Mouse (Mus musculus) hindbrain, embryonic 10.5 days (tissue): Measurements from ENCODE around the gene Ppm1l. TPM values are rescaled to one million over a fixed set of nuclear protein-coding genes. Genes with fewer than 3 reads are reported as not detected.
A peak's percentile ranks its signal among the peaks of the same experiment; 100 is the strongest.

Experiments used
- DNase-seq: peaks from one replicate; pipeline ENCODE4 v3.0.0-alpha.2; 2017; ENCODE audit warnings: low spot score
- H3K27ac ChIP-seq: fragments of 300-500 bp; sonication (generic); 2 replicates; pipeline ENCODE4 v1.5.1; 2016; ENCODE audit warnings: mild to moderate bottlenecking, moderate library complexity
- H3K27me3 ChIP-seq: fragments of 300-500 bp; sonication (generic); 2 replicates; pipeline ENCODE4 v1.6.1; 2016; ENCODE audit warnings: mild to moderate bottlenecking; ENCODE audit not compliant: poor library complexity, insufficient read depth, severe bottlenecking
- H3K36me3 ChIP-seq: fragments of 300-500 bp; sonication (generic); 2 replicates; pipeline ENCODE4 v1.6.1; 2016; ENCODE audit warnings: mild to moderate bottlenecking, moderate library complexity
- H3K4me1 ChIP-seq: fragments of 300-500 bp; sonication (generic); replicated peaks from 2 replicates; pipeline ENCODE4 v1.6.1; 2016; ENCODE audit warnings: mild to moderate bottlenecking
- H3K4me3 ChIP-seq: fragments of 300-500 bp; sonication (generic); 2 replicates; pipeline ENCODE4 v1.5.1; 2016; ENCODE audit warnings: mild to moderate bottlenecking, moderate library complexity
- H3K9me3 ChIP-seq: fragments of 300-500 bp; sonication (generic); 2 replicates; pipeline ENCODE4 v1.6.1; 2016; ENCODE audit warnings: mild to moderate bottlenecking, moderate library complexity
- WGBS: fragments of 180-500 bp; shearing (Covaris S2); methylation state at CpG from one replicate; pipeline ENCODE4 v1.1.7; 2016; 5-methylcytosine and 5-hydroxymethylcytosine counted together
- polyA plus RNA-seq: library from polyadenylated mRNA; unstranded; fragments of >200 nt; fragmentation: Nextera tagmentation; extraction: Ambion mirVana; gene quantifications from 2 replicates; pipeline ENCODE4 v1.2.1, GENCODE M21; 2016

Gene Ppm1l
- polyA plus RNA-seq, 1 experiment from 2014 or later: 17.3 TPM

DNA sequence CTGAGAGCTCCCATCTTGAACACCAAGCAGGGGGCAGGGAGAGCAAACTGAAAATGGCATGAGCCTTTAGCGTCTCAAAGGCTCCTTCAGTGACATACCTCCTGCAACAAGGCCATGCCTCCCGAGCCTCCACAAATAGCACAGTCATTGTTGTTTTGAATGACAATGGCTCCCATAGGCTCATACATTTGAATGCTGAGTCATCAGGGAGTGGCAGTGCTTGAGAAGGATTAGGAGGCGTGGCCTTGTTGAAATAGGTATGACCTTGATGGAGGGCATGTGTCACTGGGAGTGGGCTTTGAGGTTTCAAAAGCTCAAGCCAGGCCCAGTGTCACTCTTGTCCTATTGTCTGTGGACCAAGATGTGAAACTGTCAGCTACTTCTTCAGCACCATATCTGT is 205.6 kb downstream of the Ppm1l start:
- no peak overlapping the region for H3K27ac ChIP-seq
- H3K4me3 ChIP-seq: no peak overlapping the region
- peaks cover 13% of the 10 kb centered on the region for H3K4me1 ChIP-seq

DNA sequence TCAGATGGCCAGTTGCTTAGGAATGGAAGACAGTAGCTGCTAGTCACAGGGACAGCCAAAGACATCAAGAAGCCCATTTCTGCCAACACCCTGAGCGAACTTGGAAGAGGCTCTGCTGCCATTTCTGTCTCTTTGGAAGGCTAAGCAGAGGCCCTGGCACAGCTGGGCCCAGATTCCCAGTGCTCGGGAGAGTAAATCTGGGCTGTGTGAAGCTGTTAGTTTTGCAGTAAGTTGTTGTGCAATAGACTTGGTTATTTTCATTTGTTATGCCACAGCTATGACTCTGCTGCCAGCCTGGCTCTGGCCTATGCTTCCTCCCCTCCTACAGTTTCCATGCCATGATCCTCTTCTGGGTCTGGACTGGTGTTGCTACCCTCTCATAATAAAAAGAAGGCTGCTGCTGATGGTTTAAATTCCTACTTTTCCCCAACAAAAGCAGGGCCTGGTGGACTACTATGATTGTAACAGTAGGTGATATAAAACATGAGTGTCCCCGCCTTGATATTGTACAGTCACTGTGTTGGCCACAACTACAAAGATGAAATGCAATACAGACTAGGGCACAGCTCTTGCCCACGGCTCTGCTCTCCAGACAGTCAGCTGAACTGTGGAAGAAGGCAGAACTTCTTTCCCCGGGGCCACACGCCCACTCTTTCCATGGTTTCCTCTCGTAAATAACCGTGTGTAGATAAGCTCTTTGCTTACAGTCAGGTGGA is 207.9 kb downstream of the Ppm1l start:
- Histone ChIP-seq H3K4me1 (peaks cover 13% of the 10 kb centered on the region), H3K27ac (no peak overlapping the region), H3K27me3 (no peaks in the 10 kb centered on the region), H3K36me3 (peaks cover 4% of the 10 kb centered on the region; the same call in 1 of the 2 replicates), H3K9me3 (peaks cover 5% of the 10 kb centered on the region; the same call in 1 of the 2 replicates), H3K4me3 (no peak overlapping the region)
- no peak for DNase-seq
- WGBS: 86% methylated on average over 8 of the region's 8 CpGs

More for the DNA sequence above, 205.6 kb downstream of the Ppm1l start:
- H3K9me3 ChIP-seq: peaks cover 5% of the 10 kb centered on the region; the same call in 1 of the 2 replicates
- DNase-seq: no peak
- 90% methylated on average over 3 of the region's 3 CpGs for WGBS
- no peaks in the 10 kb centered on the region for H3K27me3 ChIP-seq
- H3K36me3 ChIP-seq: peaks cover 4% of the 10 kb centered on the region; the same call in 1 of the 2 replicates

DNA sequence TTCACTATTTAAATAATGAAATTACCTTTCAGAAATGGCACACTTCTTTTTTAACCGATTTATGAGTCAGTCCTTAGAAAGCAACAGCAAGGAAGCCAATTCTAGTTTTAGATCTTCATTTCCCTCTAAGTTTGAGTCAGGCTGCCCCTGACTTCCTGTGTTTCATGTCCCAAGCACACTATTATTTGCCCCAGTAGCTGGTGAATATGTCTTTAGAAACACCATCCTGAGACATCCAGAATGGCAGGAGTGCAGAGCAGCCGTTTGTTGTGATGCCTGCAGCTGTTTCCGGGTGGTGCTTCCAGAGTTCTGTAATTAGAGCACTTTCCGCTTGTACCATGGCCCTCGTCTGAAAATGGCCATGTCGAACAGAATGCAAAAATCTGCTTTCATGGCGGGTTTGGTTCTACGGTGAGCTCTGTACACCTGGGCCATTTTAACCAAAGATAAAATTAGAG is 208.4 kb downstream of the Ppm1l start:
- Histone ChIP-seq H3K27ac (no peak overlapping the region), H3K4me3 (no peak overlapping the region), H3K27me3 (no peaks in the 10 kb centered on the region), H3K4me1 (peaks cover 7% of the 10 kb centered on the region), H3K9me3 (peaks cover 5% of the 10 kb centered on the region; the same call in 1 of the 2 replicates), H3K36me3 (peaks cover 4% of the 10 kb centered on the region; the same call in 1 of the 2 replicates)
- WGBS: 81% methylated on average over 8 of the region's 8 CpGs
- no peak for DNase-seq

DNA sequence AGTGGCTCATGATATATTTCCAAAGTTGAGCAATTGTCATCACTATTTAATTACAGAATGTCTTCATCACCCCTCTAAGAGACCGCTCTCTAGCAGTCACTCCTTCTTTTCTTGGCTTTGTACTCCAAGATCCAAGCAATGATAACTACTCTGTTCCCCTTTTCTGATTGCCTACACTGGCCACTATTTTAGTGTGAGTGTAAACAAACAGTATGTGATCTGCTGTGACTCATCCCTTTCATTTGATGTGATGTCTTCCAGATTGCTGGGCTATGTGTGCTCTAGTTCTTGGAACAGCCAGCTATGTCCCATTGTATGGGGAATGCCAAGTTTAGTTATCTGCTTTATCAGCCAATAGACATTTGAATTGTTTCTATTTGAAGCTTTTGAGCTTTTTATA is 210.7 kb downstream of the Ppm1l start:
- H3K27me3 ChIP-seq: no peaks in the 10 kb centered on the region
- H3K27ac ChIP-seq: no peak overlapping the region
- no peaks in the 10 kb centered on the region; the same call in 1 of the 2 replicates for H3K4me1 ChIP-seq
- DNase-seq: no peak
- H3K4me3 ChIP-seq: no peak overlapping the region
- WGBS: 96% methylated on average over 1 of the region's 1 CpGs
- H3K36me3 ChIP-seq: peaks cover under 1% of the 10 kb centered on the region; the same call in 1 of the 2 replicates
- 0 out of 2 replicates have a peak, but pooled peaks cover under 1% of the 10 kb centered on the region for H3K9me3 ChIP-seq

DNA sequence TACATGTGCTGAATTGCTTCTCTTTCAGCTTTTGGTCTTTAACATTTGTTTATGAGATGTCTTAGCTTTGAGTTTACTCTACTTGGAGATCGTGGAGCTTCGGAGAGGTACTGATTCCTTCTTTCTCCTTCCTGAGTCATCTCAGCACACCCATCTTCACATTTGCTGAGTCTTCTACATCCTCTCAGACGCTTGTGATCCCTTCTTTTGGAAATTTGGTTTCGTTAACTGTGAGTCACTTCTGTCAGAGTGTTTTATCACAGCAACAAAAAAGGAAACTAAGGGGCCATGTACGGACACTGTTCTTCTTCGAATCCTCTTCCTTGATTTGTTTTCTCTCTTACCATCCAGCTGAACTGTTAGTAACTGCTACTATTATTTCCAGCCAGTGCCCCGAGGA is 212.9 kb downstream of the Ppm1l start:
- Histone ChIP-seq H3K27me3 (no peaks in the 10 kb centered on the region; the same call in 1 of the 2 replicates), H3K4me3 (no peak overlapping the region), H3K9me3 (no peaks in the 10 kb centered on the region), H3K4me1 (no peaks in the 10 kb centered on the region; the same call in 1 of the 2 replicates), H3K36me3 (no peaks in the 10 kb centered on the region), H3K27ac (no peak overlapping the region)
- 90% methylated on average over 7 of the region's 7 CpGs for WGBS
- DNase-seq: no peak

DNA sequence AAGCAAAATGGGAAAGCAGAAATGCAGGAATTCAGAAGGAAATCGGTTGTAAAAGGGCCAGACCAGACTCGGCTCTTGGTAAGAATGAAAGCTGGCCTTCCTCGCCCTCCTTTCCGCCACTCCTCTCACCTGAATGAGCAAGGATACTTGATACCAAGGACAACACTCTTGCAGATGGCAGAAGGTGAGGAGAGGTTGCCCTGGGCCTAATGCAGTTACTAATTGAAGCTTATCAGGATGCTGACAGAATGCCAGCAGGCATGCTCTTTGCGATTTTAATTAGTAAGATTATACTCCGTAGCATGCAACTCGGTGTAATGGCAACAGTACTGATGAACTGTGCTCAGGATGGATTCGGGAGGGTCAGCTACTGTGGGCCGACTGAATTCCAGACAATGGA is 214.8 kb downstream of the Ppm1l start:
- H3K27me3 ChIP-seq: no peaks in the 10 kb centered on the region; the same call in 1 of the 2 replicates
- 84% methylated on average over 9 of the region's 9 CpGs for whole genome bisulfite sequencing
- no peaks in the 10 kb centered on the region for H3K36me3 ChIP-seq
- no peak overlapping the region for H3K4me3 ChIP-seq
- peaks cover 14% of the 10 kb centered on the region for H3K4me1 ChIP-seq
- no peak overlapping the region for H3K27ac ChIP-seq
- DNase-seq: no peak
- H3K9me3 ChIP-seq: no peaks in the 10 kb centered on the region

DNA sequence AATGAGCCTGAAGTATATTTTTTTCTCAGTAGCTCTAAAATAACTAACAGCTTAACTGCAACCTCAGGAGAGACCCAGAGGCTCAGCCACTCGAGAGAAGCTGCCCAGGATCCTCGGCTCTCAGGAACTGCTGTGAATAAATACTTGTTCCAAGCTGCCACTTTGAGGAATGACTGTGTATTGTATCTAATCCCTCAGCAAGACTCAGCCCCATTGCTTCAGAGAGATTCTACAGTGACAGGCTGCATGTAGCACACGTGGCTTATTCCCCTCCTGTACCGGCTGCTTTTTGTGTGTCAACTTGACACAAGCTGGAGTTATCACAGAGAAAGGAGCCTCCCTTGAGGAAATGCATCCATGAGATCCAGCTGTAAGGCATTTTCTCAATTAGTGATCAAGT is 216.0 kb downstream of the Ppm1l start:
- WGBS: 78% methylated on average over 4 of the region's 4 CpGs
- H3K27ac ChIP-seq: no peak overlapping the region
- no peak for DNase-seq
- H3K36me3 ChIP-seq: no peaks in the 10 kb centered on the region
- H3K27me3 ChIP-seq: no peaks in the 10 kb centered on the region; the same call in 1 of the 2 replicates
- no peaks in the 10 kb centered on the region for H3K9me3 ChIP-seq
- H3K4me1 ChIP-seq: peaks cover 25% of the 10 kb centered on the region
- no peak overlapping the region for H3K4me3 ChIP-seq

DNA sequence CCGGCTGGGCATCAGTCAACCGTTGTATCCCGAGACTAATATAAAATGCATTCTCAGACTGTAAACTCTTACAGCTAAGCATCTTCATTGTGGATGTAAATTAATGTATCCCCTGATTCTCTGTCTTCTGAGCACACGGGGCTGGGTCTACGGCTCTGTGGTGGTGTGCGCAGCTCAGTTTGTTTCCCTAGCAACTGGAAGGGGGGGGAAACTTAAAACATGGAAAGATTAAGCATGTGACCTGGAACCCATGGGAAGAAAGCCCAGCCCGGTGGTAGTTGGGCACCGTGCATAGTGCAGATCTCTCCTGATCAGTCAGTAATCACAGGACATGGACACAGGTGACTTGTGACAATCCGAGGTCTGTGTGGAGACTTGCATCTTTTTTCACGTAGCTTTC is 218.8 kb downstream of the Ppm1l start:
- WGBS: 60% methylated on average over 10 of the region's 10 CpGs
- DNase-seq: no peak
- no peaks in the 10 kb centered on the region for H3K9me3 ChIP-seq
- no peaks in the 10 kb centered on the region for H3K36me3 ChIP-seq
- no peak overlapping the region for H3K4me3 ChIP-seq
- H3K4me1 ChIP-seq: peaks cover 32% of the 10 kb centered on the region
- peaks cover 6% of the 10 kb centered on the region; the same call in 1 of the 2 replicates for H3K27me3 ChIP-seq
- H3K27ac ChIP-seq: 0 out of 2 replicates have a peak overlapping the region, but pooled peaks have one; percentile 67

DNA sequence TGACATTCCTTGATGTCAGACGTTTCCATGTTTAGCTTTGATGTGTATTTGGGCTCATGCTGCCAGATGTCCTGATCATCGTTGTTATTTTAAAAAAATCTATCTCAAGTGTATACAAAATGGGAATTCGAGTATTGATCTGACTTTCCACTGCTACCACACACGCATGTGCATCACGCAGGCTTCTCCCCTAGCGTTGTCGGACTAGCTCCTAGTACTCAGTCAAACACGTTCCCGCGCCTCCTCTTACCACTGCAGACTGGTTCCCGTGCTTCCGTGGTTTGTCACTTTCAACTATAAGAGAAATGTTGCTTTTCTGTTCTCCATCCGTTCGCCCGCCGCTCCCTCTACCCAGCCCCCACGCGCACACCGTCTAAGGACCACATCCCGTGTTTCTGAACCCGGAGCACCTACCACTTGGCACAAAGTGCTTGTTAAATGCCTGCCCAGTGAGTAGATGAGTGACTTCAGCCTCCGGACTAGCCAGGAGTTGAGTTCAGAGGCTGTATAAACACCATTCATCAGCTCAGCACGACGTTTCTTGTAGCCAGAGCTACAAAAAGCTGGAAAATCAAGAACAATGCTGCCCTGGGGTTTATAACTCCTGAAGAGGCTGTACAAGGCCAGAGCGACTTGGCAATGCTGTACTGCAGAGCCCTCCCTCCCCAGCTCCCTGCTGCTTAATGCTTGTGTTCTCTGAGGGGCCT is 219.4 kb downstream of the Ppm1l start:
- Histone ChIP-seq H3K27ac (peak overlapping the region; percentile 67), H3K9me3 (no peaks in the 10 kb centered on the region), H3K4me1 (peaks cover 38% of the 10 kb centered on the region), H3K36me3 (no peaks in the 10 kb centered on the region), H3K4me3 (no peak overlapping the region), H3K27me3 (peaks cover 6% of the 10 kb centered on the region; the same call in 1 of the 2 replicates)
- 57% methylated on average over 25 of the region's 25 CpGs for WGBS
- peak; percentile 41 for DNase-seq

DNA sequence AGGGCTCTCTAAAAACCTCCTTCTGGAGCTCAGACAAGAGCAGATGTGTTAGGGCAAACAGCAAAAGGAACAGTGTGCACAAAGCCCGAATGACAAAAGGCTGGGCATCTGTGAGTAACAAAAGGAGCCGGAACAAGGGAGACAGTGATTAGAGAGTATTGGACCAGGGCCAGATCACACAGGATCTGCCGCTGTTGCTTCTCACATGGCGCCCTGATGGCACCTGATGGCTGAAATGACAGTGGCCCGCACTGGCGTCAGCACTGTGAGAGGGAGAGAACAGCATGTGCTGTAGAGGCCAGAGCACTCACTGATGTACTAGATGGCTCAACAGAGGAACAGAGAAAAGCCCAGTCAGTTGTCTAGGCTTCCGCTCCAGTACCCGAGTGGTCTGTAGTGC is 226.3 kb downstream of the Ppm1l start:
- whole genome bisulfite sequencing: 73% methylated on average over 8 of the region's 8 CpGs
- H3K36me3 ChIP-seq: no peaks in the 10 kb centered on the region
- H3K4me1 ChIP-seq: peaks cover 26% of the 10 kb centered on the region
- H3K27ac ChIP-seq: 0 out of 2 replicates have a peak overlapping the region, but pooled peaks have one; percentile 16
- DNase-seq: no peak
- H3K9me3 ChIP-seq: no peaks in the 10 kb centered on the region
- H3K4me3 ChIP-seq: no peak overlapping the region
- H3K27me3 ChIP-seq: 0 out of 2 replicates have a peak, but pooled peaks cover 4% of the 10 kb centered on the region

DNA sequence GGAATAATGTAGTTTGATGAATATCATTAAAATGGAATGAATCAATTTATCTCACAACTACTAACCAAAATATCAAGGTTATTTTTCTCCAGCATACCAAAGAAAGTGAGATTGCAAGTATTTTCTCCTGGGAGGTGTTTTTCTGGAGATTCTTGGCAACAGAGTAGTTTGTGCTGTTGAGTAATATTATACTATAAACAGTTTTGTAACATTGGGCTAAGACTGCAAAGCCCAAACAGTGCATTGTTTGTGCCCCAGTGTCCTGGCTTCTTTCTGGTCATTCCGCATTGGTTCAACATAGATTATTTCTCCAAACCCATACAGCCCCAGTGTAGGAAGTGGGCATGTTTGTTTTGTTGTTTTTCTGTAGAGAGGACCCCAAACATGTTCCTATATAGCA is 227.1 kb downstream of the Ppm1l start:
- Histone ChIP-seq H3K36me3 (no peaks in the 10 kb centered on the region), H3K27me3 (no peaks in the 10 kb centered on the region), H3K4me1 (peaks cover 31% of the 10 kb centered on the region), H3K9me3 (no peaks in the 10 kb centered on the region), H3K4me3 (no peak overlapping the region), H3K27ac (no peak overlapping the region)
- 91% methylated on average over 1 of the region's 1 CpGs for WGBS
- no peak for DNase-seq

DNA sequence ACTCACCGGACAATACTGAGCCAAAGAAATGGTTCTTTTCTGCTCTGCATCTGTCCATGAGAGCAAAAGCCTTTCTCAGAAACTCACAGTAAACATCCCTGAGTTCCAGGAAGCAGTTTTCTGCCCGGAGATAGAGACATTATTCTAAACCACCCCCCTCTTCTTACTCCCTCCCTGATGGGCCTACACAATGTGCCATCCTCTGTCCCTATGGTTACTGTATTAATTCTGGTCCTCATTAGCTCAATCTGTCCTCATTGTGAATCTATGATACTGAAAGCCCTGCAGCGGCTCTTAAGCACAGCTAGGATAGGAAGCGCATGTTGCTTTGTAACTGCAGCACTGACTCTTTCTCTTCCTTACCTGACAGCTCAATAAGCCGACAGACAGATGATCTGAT is 228.4 kb downstream of the Ppm1l start:
- Histone ChIP-seq H3K27ac (no peak overlapping the region), H3K27me3 (no peaks in the 10 kb centered on the region), H3K36me3 (no peaks in the 10 kb centered on the region), H3K4me3 (no peak overlapping the region), H3K4me1 (peaks cover 24% of the 10 kb centered on the region), H3K9me3 (no peaks in the 10 kb centered on the region)
- 85% methylated on average over 5 of the region's 5 CpGs for WGBS
- no peak for DNase-seq
